In genomic region chr13:98306852-98307475, GRCm38 (mm10) we compare ENCODE assay signal across 1 mouse cellular context.
TF ChIP-seq lines count a peak whose summit lies in the region.

No protein-coding gene starts in this region.

TF ChIP-seq in MEL, 35 proteins besides CTCF, POLR2A, EP300 and RAD21:
- TF ChIP-seq GABPA (IDR thresholded peaks at IDR 0.05; ENCODE audit: low read depth, low read length) (no peak), POLR2AphosphoS2 (IDR thresholded peaks at IDR 0.05; ENCODE audit: low read length) (peak; percentile 84; the same call in 1 of the 2 replicates)
